Mouse (Mus musculus) MEL (cell line): ENCODE measurements around the gene E330017A01Rik. TPM values are rescaled to one million over a fixed set of nuclear protein-coding genes. Genes with fewer than 3 reads are reported as not detected.
"Not testable (repeated sequence)": the region's sequence is repeated elsewhere in the genome, so short reads cannot be mapped to it uniquely, and the experiment has no call there.

Experiments used
- DNase-seq: peaks from one replicate; pipeline ENCODE4 v3.0.0; 2011; ENCODE audit warnings: low read depth, low spot score
- H3K27ac ChIP-seq: 2 replicates; pipeline ENCODE4 v1.5.1; 2012; ENCODE audit warnings: low read depth, mild to moderate bottlenecking, control low read depth, low read length, moderate library complexity; ENCODE audit not compliant: control insufficient read depth
- H3K27me3 ChIP-seq, 2 experiments: fragments of 150-350 bp in 1 of 2; sonication (generic) in 1 of 2; 2 replicates each; pipeline ENCODE4 v1.6.1; 2012; ENCODE audit warnings: low read length in 2 of 2, mild to moderate bottlenecking in 2 of 2, improper control_type of control experiment in 1 of 2, moderate library complexity in 1 of 2; ENCODE audit not compliant: insufficient read depth in 2 of 2, control insufficient read depth in 1 of 2
- H3K36me3 ChIP-seq, 2 experiments: 2 replicates each; pipeline ENCODE4 v1.6.1; 2012 to 2014; ENCODE audit warnings: low read length in 2 of 2, improper control_type of control experiment in 1 of 2, inconsistent platforms in 1 of 2, mild to moderate bottlenecking in 1 of 2; ENCODE audit not compliant: insufficient read depth in 2 of 2, control insufficient read depth in 1 of 2
- H3K4me1 ChIP-seq, 2 experiments: fragments of 150-350 bp in 1 of 2; sonication (generic) in 1 of 2; 2 replicates each; pipeline ENCODE4 v1.6.1; 2012; ENCODE audit warnings: low read length in 2 of 2, improper control_type of control experiment in 1 of 2, mild to moderate bottlenecking in 1 of 2; ENCODE audit not compliant: insufficient read depth in 2 of 2, control insufficient read depth in 1 of 2
- H3K4me3 ChIP-seq, 2 experiments: fragments of 150-350 bp in 1 of 2; sonication (generic) in 1 of 2; 2 replicates each; pipeline ENCODE4 v1.5.1; 2012; ENCODE audit warnings: low read depth in 2 of 2, low read length in 2 of 2, mild to moderate bottlenecking in 2 of 2, moderate library complexity in 2 of 2, control low read depth in 1 of 2, improper control_type of control experiment in 1 of 2; ENCODE audit not compliant: control insufficient read depth in 1 of 2, insufficient read depth in 1 of 2
- H3K79me2 ChIP-seq: 2 replicates; pipeline ENCODE4 v1.6.1; 2012; ENCODE audit warnings: mild to moderate bottlenecking, low read length, moderate library complexity; ENCODE audit not compliant: control insufficient read depth, poor library complexity, insufficient read depth
- H3K9ac ChIP-seq: 2 replicates; pipeline ENCODE4 v1.6.1; 2012; ENCODE audit warnings: low read depth, mild to moderate bottlenecking, control low read depth, low read length, moderate library complexity; ENCODE audit not compliant: control insufficient read depth, poor library complexity, severe bottlenecking
- H3K9me3 ChIP-seq: fragments of 150-350 bp; sonication (generic); replicated peaks from 2 replicates; pipeline ENCODE4 v1.6.1; 2012; ENCODE audit warnings: mild to moderate bottlenecking, low read length, improper control_type of control experiment, moderate library complexity; ENCODE audit not compliant: insufficient read depth
- CHD2 ChIP-seq: IDR thresholded peaks from 2 replicates; pipeline ENCODE4 v1.6.1; 2011; ENCODE audit warnings: low read length, improper control_type of control experiment
- CTCF ChIP-seq, 3 experiments: IDR thresholded peaks in 2 of 3; conservative IDR thresholded peaks in 1 of 3; 2 replicates each; pipeline ENCODE4 v1.5.1; 2011 to 2012; ENCODE audit warnings: low read length in 3 of 3, low read depth in 2 of 3, mild to moderate bottlenecking in 2 of 3, improper control_type of control experiment in 1 of 3, inconsistent platforms in 1 of 3, mixed read lengths in 1 of 3, moderate library complexity in 1 of 3; ENCODE audit not compliant: control insufficient read depth in 1 of 3, insufficient read depth in 1 of 3, poor library complexity in 1 of 3, severe bottlenecking in 1 of 3
- E2F4 ChIP-seq: IDR thresholded peaks from 2 replicates; pipeline ENCODE4 v1.6.1; 2011; ENCODE audit warnings: low read depth, low read length, improper control_type of control experiment, borderline replicate concordance
- ELF1 ChIP-seq: IDR thresholded peaks from 2 replicates; pipeline ENCODE4 v1.6.1; 2014; ENCODE audit warnings: low read depth, mild to moderate bottlenecking, inconsistent platforms, low read length, improper control_type of control experiment, moderate library complexity
- EP300 ChIP-seq, 2 experiments: IDR thresholded peaks; 2 replicates each; pipeline ENCODE4 v1.6.1; 2011; ENCODE audit warnings: improper control_type of control experiment in 2 of 2, low read length in 2 of 2, low read depth in 1 of 2, mild to moderate bottlenecking in 1 of 2
- GABPA ChIP-seq: IDR thresholded peaks from 2 replicates; pipeline ENCODE4 v1.6.1; 2012; ENCODE audit warnings: low read depth, mild to moderate bottlenecking, inconsistent platforms, low read length, improper control_type of control experiment, moderate library complexity
- MAFK ChIP-seq: IDR thresholded peaks from 2 replicates; pipeline ENCODE4 v1.6.1; 2011; ENCODE audit warnings: low read depth, mild to moderate bottlenecking, low read length, improper control_type of control experiment, borderline replicate concordance
- MAX ChIP-seq: IDR thresholded peaks from 2 replicates; pipeline ENCODE4 v1.6.1; 2011; ENCODE audit warnings: low read length, improper control_type of control experiment
- MAZ ChIP-seq: IDR thresholded peaks from 2 replicates; pipeline ENCODE4 v1.6.1; 2012; ENCODE audit warnings: low read depth, mild to moderate bottlenecking, inconsistent platforms, low read length, improper control_type of control experiment
- MYC ChIP-seq: IDR thresholded peaks from 2 replicates; pipeline ENCODE4 v1.6.1; 2011; ENCODE audit warnings: low read depth, mild to moderate bottlenecking, low read length, improper control_type of control experiment, moderate library complexity
- NELFE ChIP-seq: IDR thresholded peaks from 2 replicates; pipeline ENCODE4 v1.6.1; 2011; ENCODE audit warnings: low read depth, low read length, improper control_type of control experiment
- POLR2AphosphoS2 ChIP-seq: IDR thresholded peaks from 2 replicates; pipeline ENCODE4 v1.6.1; 2011; ENCODE audit warnings: low read length, improper control_type of control experiment
- RAD21 ChIP-seq: IDR thresholded peaks from 2 replicates; pipeline ENCODE4 v1.6.1; 2011; ENCODE audit warnings: mild to moderate bottlenecking, low read depth, low read length, improper control_type of control experiment
- TAL1 ChIP-seq: IDR thresholded peaks from 2 replicates; pipeline ENCODE4 v1.6.1; 2012; ENCODE audit warnings: mild to moderate bottlenecking, inconsistent platforms, low read length, moderate library complexity, mixed read lengths
- TBP ChIP-seq: IDR thresholded peaks from 2 replicates; pipeline ENCODE4 v1.8.0; 2011; ENCODE audit warnings: low read depth, low read length, improper control_type of control experiment
- UBTF ChIP-seq: IDR thresholded peaks from 2 replicates; pipeline ENCODE4 v1.6.1; 2012; ENCODE audit warnings: low read depth, mild to moderate bottlenecking, inconsistent platforms, low read length, improper control_type of control experiment, moderate library complexity, borderline replicate concordance; ENCODE audit not compliant: insufficient read depth
- USF2 ChIP-seq, 2 experiments: IDR thresholded peaks; 2 replicates each; pipeline ENCODE4 v1.6.1; 2011 to 2012; ENCODE audit warnings: improper control_type of control experiment in 2 of 2, low read length in 2 of 2, borderline replicate concordance in 1 of 2, inconsistent platforms in 1 of 2, low read depth in 1 of 2, mild to moderate bottlenecking in 1 of 2; ENCODE audit not compliant: insufficient read depth in 1 of 2
- ZKSCAN1 ChIP-seq: IDR thresholded peaks from 2 replicates; pipeline ENCODE4 v1.6.1; 2012; ENCODE audit warnings: low read depth, mild to moderate bottlenecking, inconsistent platforms, low read length, improper control_type of control experiment, moderate library complexity
- polyA plus RNA-seq, 2 experiments: library from polyadenylated mRNA; stranded (reverse) in 1 of 2; unstranded in 1 of 2; fragments of >175 nt in 1 of 2; fragments of >200 nt in 1 of 2; gene quantifications; 2 replicates each; pipeline versions ENCODE4 v1.2.1 to v1.2.4; 2012; ENCODE audit warnings: low replicate concordance in 2 of 2, low read depth in 1 of 2; ENCODE audit not compliant: insufficient read length in 2 of 2, insufficient read depth in 1 of 2, missing spikeins in 1 of 2
- total RNA-seq: library from RNA; depleted of rRNA; stranded (reverse); fragments of 300-350 nt; gene quantifications from 2 replicates; pipeline ENCODE4 v1.2.3, GENCODE M21; 2012

The E330017A01Rik gene
- total and polyA plus RNA-seq, 3 experiments = 4.3 to 8.2 TPM; not detected in 1

DNA sequence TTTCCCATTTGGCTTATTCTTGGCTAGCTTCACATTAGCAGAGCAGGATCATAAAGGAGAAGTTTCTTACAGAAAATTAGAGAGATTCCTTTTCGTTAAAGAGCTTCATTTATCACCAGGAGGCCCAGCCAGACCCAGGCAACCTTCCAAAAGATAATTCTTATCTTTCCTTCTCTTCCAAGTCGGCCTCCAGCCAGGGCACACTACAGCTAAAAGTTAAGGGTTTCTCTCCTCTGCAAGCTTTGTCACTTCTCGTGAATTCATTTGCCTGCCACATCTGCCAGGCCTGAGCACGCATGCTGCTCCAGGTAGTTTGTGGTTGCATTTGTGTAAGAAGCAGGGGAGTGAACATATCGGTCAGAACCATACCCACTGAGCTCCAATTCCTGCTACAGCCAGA is 30.7 kb upstream of the E330017A01Rik start (continued):
- TF ChIP-seq MAX (peak; percentile 84), RAD21 (no peak)

DNA sequence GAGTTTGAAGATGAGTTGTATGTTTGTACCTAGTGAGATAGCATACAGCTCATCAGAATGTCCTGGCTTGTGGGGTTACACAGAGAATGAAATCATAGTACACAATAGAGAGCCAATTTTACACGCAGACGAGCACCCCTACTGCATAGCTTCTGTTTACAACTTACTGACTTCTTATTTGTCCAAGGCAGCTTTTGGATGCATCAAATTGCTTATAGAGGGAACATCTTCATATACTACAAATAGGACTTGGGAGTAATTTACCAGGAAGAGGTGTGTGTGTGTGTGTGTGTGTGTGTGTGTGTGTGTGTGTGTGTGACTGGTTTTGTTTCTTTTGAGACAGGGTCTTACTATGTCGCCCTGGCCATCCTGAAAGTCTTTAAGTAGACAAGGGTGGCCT is 30.0 kb upstream of the E330017A01Rik start:
- H3K4me1 ChIP-seq = peaks cover 10 to 13% of the 10 kb centered on the region in 2 experiments
- H3K9ac ChIP-seq = peak overlapping the region; percentile 43
- H3K4me3 ChIP-seq = peak overlapping the region in 1 of 2 experiments; percentile 29; a peak in 2 of 4 replicates
- H3K9me3 ChIP-seq = no peaks in the 10 kb centered on the region
- DNase-seq = peak; percentile 62
- peaks cover 28% of the 10 kb centered on the region for H3K79me2 ChIP-seq
- TF ChIP-seq MAX = no peak
- TF ChIP-seq EP300 (IDR thresholded peaks at IDR 0.05; ENCODE audit: low read depth in 1 of 2, low read length in 2 of 2) = peak in 1 of 2 experiments; percentile 19; a peak in 1 of 4 replicates
- no peak for TF ChIP-seq TAL1
- no peak for TF ChIP-seq E2F4
- TF ChIP-seq MAZ = no peak
- TF ChIP-seq, all 39 proteins: peak for 1
- peaks cover 8 to 29% of the 10 kb centered on the region in 2 experiments; a peak in 3 of 4 replicates for H3K36me3 ChIP-seq
- no peaks in the 10 kb centered on the region for H3K27me3 ChIP-seq
- H3K27ac ChIP-seq = peak overlapping the region; percentile 99

DNA sequence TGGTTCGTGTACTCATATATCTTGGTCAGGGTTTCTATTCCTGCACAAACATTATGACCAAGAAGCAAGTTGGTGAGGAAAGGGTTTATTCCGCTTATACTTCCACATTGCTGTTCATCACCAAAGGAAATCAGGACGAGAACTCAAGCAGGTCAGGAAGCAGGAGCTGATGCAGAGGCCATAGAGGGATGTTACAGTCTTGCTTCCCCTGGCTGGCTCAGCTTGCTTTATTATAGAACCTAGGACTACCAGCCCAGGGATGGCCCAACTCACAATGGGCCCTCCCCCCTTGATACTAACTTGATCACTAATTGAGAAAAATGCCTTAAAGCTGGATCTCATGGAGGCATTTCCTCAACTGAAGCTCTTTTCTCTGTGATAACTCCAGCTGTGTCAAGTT is 28.1 kb upstream of the E330017A01Rik start:
- not testable (repeated sequence) for H3K27me3 ChIP-seq, H3K27ac ChIP-seq, DNase-seq, H3K9me3 ChIP-seq, H3K4me3 ChIP-seq, H3K9ac ChIP-seq
- H3K36me3 ChIP-seq = peaks cover 0 to 26% of the 10 kb centered on the region in 2 experiments; a peak in 3 of 4 replicates
- H3K79me2 ChIP-seq = peaks cover 16% of the 10 kb centered on the region
- H3K4me1 ChIP-seq = peaks cover 6 to 21% of the 10 kb centered on the region in 2 experiments

DNA sequence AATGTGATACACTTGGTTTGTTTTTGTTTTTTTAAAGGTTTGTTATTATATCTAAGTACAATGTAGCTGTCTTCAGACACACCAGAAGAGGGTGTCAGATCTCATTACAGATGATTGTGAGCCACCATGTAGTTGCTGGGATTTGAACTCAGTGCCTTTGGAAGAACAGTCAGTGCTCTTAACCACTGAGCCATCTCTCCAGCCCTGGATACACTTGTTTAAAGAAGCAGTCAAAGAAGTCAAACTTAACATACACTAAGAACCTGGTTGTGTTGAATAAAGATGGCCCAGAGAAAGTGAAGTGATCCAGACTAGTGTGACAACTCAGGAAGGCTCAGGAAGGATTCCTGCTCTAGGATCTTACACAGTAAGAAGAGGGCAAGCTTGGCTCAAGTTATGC is 26.6 kb upstream of the E330017A01Rik start:
- H3K4me3 ChIP-seq, DNase-seq, H3K27me3 ChIP-seq, H3K79me2 ChIP-seq, H3K9ac ChIP-seq, H3K27ac ChIP-seq, H3K9me3 ChIP-seq: not testable (repeated sequence)
- Histone ChIP-seq H3K4me1 (peaks cover 15 to 26% of the 10 kb centered on the region in 2 experiments), H3K36me3 (peaks cover 0 to 36% of the 10 kb centered on the region in 2 experiments; a peak in 2 of 4 replicates)
- TF ChIP-seq TBP = peak; percentile 51

DNA sequence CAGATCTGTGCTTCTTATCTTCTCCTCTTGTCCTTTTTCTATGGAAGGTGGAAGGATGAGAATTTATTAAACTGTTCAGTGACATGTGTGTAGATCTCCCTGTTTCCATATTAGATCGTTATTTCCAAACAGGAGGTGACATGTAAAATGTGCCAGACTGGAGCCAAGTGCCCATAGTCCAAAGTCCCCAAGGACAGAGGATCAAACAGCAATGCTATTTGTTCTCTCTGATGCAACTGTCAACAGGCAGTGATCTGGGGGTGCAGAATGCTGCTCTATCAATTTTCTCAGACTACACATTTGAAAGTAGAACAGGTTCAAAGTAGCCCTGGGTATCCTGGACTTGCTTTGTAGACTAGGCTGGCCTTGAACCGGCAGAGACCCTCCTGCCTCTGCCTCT is 25.3 kb upstream of the E330017A01Rik start:
- Histone ChIP-seq H3K4me1 (peaks cover 14 to 24% of the 10 kb centered on the region in 2 experiments), H3K27ac (no peak overlapping the region), H3K79me2 (no peaks in the 10 kb centered on the region), H3K36me3 (peaks cover 0 to 33% of the 10 kb centered on the region in 2 experiments; a peak in 2 of 4 replicates), H3K4me3 (no peak overlapping the region), H3K27me3 (no peaks in the 10 kb centered on the region), H3K9me3 (no peaks in the 10 kb centered on the region), H3K9ac (no peak overlapping the region)
- DNase-seq = no peak
- TF ChIP-seq ZKSCAN1 (no peak), GABPA (no peak), NELFE (no peak), TBP (no peak), MYC (no peak), MAFK (no peak), RAD21 (no peak), UBTF (no peak), CHD2 (no peak), POLR2AphosphoS2 (no peak), ELF1 (no peak), EP300 (IDR thresholded peaks at IDR 0.05; ENCODE audit: low read depth in 1 of 2, low read length in 2 of 2) (no peak), USF2 (IDR thresholded peaks at IDR 0.05; ENCODE audit: borderline replicate concordance in 1 of 2, insufficient read depth in 1 of 2, low read depth in 1 of 2, low read length in 2 of 2) (no peak), CTCF (IDR thresholded peaks at IDR 0.05 in 2 of 3, conservative IDR thresholded peaks at IDR 0.05 in 1 of 3; ENCODE audit: control insufficient read depth in 1 of 3, insufficient read depth in 1 of 3, low read depth in 2 of 3, low read length in 3 of 3, poor library complexity in 1 of 3, severe bottlenecking in 1 of 3) (no peak)
